Mouse (Mus musculus): ENCODE measurements at regions not wholly inside any gene's neighbourhood (a gene's known extent, or its start where the extent isn't known, plus 50 kb on each side); places are given as distances from the start of the nearest gene placed in this dataset.

DNA sequence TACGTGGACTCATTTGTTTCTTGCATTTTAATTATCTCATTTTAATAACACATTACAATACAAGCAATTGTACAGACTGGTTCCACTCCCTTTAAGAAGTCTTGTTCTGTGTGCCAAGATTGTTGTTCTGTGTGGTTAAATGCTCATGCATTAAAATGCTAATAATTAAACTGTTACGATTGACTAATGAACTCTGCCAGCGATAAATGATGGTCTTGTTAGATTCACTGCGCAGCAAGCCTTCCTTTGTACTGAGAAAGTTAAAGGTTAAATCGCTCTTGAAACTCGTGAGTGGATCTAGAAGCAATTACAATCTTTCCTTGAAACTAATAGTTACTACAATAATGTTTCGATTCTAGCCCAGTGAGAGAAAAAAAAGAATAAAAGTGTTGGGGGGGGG is 221.0 kb downstream of the Emx2 start:
- H3K27ac ChIP-seq (replicated peaks; ENCODE audit: low read depth, low read length) = no peak overlapping the region
- no peaks in the 10 kb centered on the region for H3K4me1 ChIP-seq (ENCODE audit: control insufficient read depth, insufficient read depth, low read length)
- DNase-seq (ENCODE audit: low spot score) (no peak), ATAC-seq (replicated peaks; ENCODE audit: insufficient number of reproducible peaks, low FRiP score, low TSS enrichment, low read depth) (no peak)
- 86% methylated on average over 7 of the region's 7 CpGs for WGBS
- no peak overlapping the region for H3K4me3 ChIP-seq (ENCODE audit: low read depth, low read length)
- H3K27me3 ChIP-seq (ENCODE audit: control insufficient read depth, insufficient read depth, low read length) = no peaks in the 10 kb centered on the region
- H3K4me2 ChIP-seq (ENCODE audit: low read depth, low read length) = no peak overlapping the region
- no peak overlapping the region for H3K9ac ChIP-seq (replicated peaks; ENCODE audit: low read length)
- H3K9me3 ChIP-seq (replicated peaks; ENCODE audit: control insufficient read depth, low read length) = no peaks in the 10 kb centered on the region
- H3K36me3 ChIP-seq (replicated peaks; ENCODE audit: control insufficient read depth, insufficient read depth, low read depth, low read length) = no peaks in the 10 kb centered on the region

DNA sequence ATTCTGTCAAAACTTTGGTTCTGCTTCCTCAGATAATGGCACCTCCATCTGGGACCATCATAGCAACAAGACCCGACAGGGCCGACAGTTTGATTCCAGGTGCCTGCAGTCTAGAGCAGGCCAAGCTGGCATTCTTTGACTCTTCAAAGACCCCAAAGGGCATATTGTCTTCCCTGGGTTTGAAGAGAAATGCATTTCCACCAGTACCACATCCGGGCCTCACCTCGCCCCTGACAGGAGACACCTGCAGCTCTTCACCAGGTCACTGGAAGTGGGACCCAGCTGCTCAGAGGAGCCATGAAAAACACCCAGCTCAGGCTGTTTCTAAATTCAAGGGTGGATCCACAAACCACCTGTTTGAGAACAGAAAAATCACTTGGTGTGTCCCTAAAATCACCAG is 222.2 kb downstream of the Emx2 start:
- Histone ChIP-seq H3K9ac (replicated peaks; ENCODE audit: low read length) (no peak overlapping the region), H3K9me3 (replicated peaks; ENCODE audit: control insufficient read depth, low read length) (no peaks in the 10 kb centered on the region), H3K4me1 (ENCODE audit: control insufficient read depth, insufficient read depth, low read length) (no peaks in the 10 kb centered on the region), H3K4me2 (ENCODE audit: low read depth, low read length) (no peak overlapping the region), H3K4me3 (ENCODE audit: low read depth, low read length) (no peak overlapping the region), H3K27ac (replicated peaks; ENCODE audit: low read depth, low read length) (no peak overlapping the region), H3K36me3 (replicated peaks; ENCODE audit: control insufficient read depth, insufficient read depth, low read depth, low read length) (no peaks in the 10 kb centered on the region), H3K27me3 (ENCODE audit: control insufficient read depth, insufficient read depth, low read length) (no peaks in the 10 kb centered on the region)
- ATAC-seq (replicated peaks; ENCODE audit: insufficient number of reproducible peaks, low FRiP score, low TSS enrichment, low read depth) = no peak
- 92% methylated on average over 4 of the region's 4 CpGs for WGBS
- no peak for DNase-seq (ENCODE audit: low spot score)

DNA sequence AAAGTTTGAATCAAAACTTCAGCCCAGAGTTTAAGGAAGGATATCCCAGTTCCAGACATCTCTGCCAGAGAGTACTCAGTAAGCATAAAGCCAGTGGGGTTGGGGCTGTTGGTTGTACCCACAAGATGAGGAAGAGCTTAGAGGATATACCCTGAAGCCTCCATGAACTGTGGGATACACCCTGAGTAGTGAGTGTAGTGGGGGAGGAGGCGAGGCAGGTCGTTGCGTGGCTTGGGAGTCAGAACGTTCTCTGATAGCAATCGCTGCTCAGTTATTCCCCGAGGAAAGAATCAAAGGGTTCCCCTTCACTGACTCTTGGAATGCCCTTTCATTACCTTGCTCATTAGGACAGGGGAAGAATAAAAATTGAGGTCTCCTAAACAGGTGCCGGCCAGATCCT is 226.1 kb downstream of the Emx2 start:
- no peak overlapping the region for H3K27ac ChIP-seq (replicated peaks; ENCODE audit: low read depth, low read length)
- H3K36me3 ChIP-seq (replicated peaks; ENCODE audit: control insufficient read depth, insufficient read depth, low read depth, low read length) = no peaks in the 10 kb centered on the region
- no peak overlapping the region for H3K9ac ChIP-seq (replicated peaks; ENCODE audit: low read length)
- ATAC-seq (replicated peaks; ENCODE audit: insufficient number of reproducible peaks, low FRiP score, low TSS enrichment, low read depth) (no peak), DNase-seq (ENCODE audit: low spot score) (no peak)
- no peaks in the 10 kb centered on the region for H3K4me1 ChIP-seq (ENCODE audit: control insufficient read depth, insufficient read depth, low read length)
- WGBS = 79% methylated on average over 7 of the region's 7 CpGs
- no peaks in the 10 kb centered on the region for H3K27me3 ChIP-seq (ENCODE audit: control insufficient read depth, insufficient read depth, low read length)
- no peaks in the 10 kb centered on the region for H3K9me3 ChIP-seq (replicated peaks; ENCODE audit: control insufficient read depth, low read length)
- H3K4me3 ChIP-seq (ENCODE audit: low read depth, low read length) = no peak overlapping the region
- H3K4me2 ChIP-seq (ENCODE audit: low read depth, low read length) = no peak overlapping the region

DNA sequence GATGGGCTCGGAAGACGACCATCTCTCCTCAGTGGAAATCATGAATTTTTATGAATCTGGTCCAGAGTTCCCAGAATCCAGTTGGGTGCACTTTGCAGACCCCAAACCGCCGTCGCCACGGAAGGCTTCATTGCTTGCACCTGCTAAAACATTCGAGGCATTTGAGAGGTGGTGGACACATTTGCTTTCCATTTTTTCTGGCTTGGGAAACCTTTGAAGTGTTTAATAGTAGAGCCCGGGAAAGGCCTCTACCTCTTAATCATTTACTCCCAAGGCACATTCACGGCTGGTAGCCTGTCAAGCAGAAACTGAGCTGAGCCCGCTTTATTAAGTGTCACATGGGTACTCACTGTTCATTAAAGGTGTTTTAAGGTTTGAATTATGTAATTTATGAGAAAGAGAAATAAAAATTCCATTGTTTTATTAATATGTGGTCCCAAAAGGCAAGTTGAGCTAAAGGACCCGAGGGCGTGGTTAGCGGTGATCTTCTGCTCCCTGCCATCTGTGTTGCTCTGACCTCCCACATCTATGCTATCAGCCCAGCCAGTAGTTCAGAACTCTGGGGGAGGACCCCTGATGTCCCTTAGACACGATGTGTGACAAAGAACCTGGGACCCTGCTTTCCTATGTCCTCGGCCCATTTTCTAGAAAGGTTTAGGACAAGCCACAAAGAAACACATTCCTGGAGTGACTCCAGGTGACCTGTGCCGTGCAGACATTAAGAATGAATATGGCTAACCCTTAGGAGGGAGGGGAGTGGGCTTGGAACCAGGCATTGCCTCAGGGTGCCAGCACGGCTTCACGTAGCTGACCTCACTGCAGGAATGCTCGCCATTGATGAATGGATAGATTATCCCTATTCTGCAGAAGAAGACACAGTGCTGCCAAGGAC is 227.9 kb downstream of the Emx2 start:
- H3K27ac ChIP-seq (replicated peaks; ENCODE audit: low read depth, low read length) = no peak overlapping the region
- no peaks in the 10 kb centered on the region for H3K4me1 ChIP-seq (ENCODE audit: control insufficient read depth, insufficient read depth, low read length)
- no peak overlapping the region for H3K9ac ChIP-seq (replicated peaks; ENCODE audit: low read length)
- H3K27me3 ChIP-seq (ENCODE audit: control insufficient read depth, insufficient read depth, low read length) = no peaks in the 10 kb centered on the region
- no peak overlapping the region for H3K4me3 ChIP-seq (ENCODE audit: low read depth, low read length)
- no peaks in the 10 kb centered on the region for H3K36me3 ChIP-seq (replicated peaks; ENCODE audit: control insufficient read depth, insufficient read depth, low read depth, low read length)
- H3K9me3 ChIP-seq (replicated peaks; ENCODE audit: control insufficient read depth, low read length) = no peaks in the 10 kb centered on the region
- WGBS = 59% methylated on average over 19 of the region's 19 CpGs
- DNase-seq (ENCODE audit: low spot score) = peak; percentile 39
- ATAC-seq (replicated peaks; ENCODE audit: insufficient number of reproducible peaks, low FRiP score, low TSS enrichment, low read depth) = 0 out of 2 replicates have a peak, but pooled peaks have one; percentile 48
- H3K4me2 ChIP-seq (ENCODE audit: low read depth, low read length) = no peak overlapping the region

DNA sequence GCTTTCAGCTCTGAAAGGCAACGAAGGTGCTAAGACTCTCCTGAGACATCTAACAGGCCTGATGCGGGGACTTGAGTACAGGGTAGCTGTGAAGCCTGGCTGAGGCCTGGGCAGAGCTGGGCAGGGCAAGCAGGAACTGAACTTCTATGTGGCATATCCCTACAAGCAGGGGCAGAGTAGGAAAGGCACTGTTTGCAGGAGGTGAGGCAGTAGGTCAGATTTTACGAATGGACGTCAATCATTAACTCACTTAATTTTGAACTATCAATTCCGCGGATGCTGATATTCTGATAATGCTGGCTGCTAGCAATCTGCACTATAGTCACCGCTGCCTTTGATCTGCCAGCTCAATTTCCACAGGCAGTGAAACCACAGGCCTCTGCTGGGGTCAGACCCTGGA is 229.0 kb downstream of the Emx2 start:
- Histone ChIP-seq H3K4me2 (ENCODE audit: low read depth, low read length) (no peak overlapping the region), H3K4me1 (ENCODE audit: control insufficient read depth, insufficient read depth, low read length) (no peaks in the 10 kb centered on the region), H3K9me3 (replicated peaks; ENCODE audit: control insufficient read depth, low read length) (no peaks in the 10 kb centered on the region), H3K36me3 (replicated peaks; ENCODE audit: control insufficient read depth, insufficient read depth, low read depth, low read length) (no peaks in the 10 kb centered on the region), H3K4me3 (ENCODE audit: low read depth, low read length) (no peak overlapping the region), H3K9ac (replicated peaks; ENCODE audit: low read length) (no peak overlapping the region), H3K27ac (replicated peaks; ENCODE audit: low read depth, low read length) (no peak overlapping the region), H3K27me3 (ENCODE audit: control insufficient read depth, insufficient read depth, low read length) (no peaks in the 10 kb centered on the region)
- DNase-seq (ENCODE audit: low spot score) (no peak), ATAC-seq (replicated peaks; ENCODE audit: insufficient number of reproducible peaks, low FRiP score, low TSS enrichment, low read depth) (no peak)
- WGBS = 79% methylated on average over 7 of the region's 7 CpGs

DNA sequence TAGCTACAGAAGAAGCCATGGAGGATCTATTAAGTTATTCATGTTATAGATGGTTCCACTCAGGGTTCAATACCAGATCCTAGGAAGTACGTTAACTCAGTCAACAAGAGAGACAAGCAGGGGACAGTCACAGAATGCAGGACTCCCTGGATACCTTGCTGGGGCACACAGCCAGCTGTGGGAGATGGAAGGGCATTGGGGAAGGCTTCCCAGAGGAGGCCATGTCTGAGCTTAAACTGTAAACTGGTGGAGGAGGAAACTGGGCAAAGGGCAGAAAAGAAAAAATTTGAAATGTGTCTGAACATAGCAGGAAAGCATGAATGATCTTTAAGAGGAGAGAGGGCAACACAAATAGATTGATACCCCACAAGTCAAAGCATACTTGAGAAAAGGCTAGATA is 229.5 kb downstream of the Emx2 start:
- H3K4me1 ChIP-seq (ENCODE audit: control insufficient read depth, insufficient read depth, low read length) = no peaks in the 10 kb centered on the region
- H3K27ac ChIP-seq (replicated peaks; ENCODE audit: low read depth, low read length) = no peak overlapping the region
- no peaks in the 10 kb centered on the region for H3K27me3 ChIP-seq (ENCODE audit: control insufficient read depth, insufficient read depth, low read length)
- WGBS = 90% methylated on average over 1 of the region's 1 CpGs
- DNase-seq (ENCODE audit: low spot score) = no peak
- ATAC-seq (replicated peaks; ENCODE audit: insufficient number of reproducible peaks, low FRiP score, low TSS enrichment, low read depth) = no peak
- H3K4me2 ChIP-seq (ENCODE audit: low read depth, low read length) = no peak overlapping the region
- H3K9me3 ChIP-seq (replicated peaks; ENCODE audit: control insufficient read depth, low read length) = no peaks in the 10 kb centered on the region
- H3K4me3 ChIP-seq (ENCODE audit: low read depth, low read length) = no peak overlapping the region
- H3K9ac ChIP-seq (replicated peaks; ENCODE audit: low read length) = no peak overlapping the region
- no peaks in the 10 kb centered on the region for H3K36me3 ChIP-seq (replicated peaks; ENCODE audit: control insufficient read depth, insufficient read depth, low read depth, low read length)

DNA sequence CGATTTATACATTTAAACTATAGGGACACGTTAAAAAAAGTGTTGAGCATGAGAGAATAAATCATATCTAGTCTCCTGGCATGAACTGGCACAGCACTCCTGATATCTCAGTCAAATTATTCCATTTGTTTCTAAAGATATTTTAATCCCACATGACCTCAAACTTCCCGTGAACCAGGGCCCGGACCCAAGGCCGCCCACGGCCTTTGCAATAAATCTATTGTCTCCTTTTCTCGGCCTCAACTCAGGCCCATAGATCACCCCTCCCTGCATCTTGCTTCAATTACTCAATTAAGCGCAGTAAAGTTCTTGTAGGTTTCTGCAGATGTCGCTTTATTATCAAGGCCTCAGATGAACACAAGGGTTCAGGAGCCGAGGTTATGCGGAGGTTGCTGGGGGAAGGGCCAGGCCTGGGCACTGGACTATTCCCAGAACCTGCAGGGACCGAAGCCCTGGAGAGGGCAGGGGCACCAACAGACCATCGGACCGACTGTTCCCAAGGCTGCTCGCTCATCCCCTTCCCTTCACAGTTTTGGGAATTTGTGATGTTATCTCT is 233.4 kb downstream of the Emx2 start:
- H3K4me2 ChIP-seq (ENCODE audit: low read depth, low read length) = no peak overlapping the region
- H3K9me3 ChIP-seq (replicated peaks; ENCODE audit: control insufficient read depth, low read length) = no peaks in the 10 kb centered on the region
- H3K36me3 ChIP-seq (replicated peaks; ENCODE audit: control insufficient read depth, insufficient read depth, low read depth, low read length) = no peaks in the 10 kb centered on the region
- H3K9ac ChIP-seq (replicated peaks; ENCODE audit: low read length) = no peak overlapping the region
- H3K27me3 ChIP-seq (ENCODE audit: control insufficient read depth, insufficient read depth, low read length) = no peaks in the 10 kb centered on the region
- H3K4me1 ChIP-seq (ENCODE audit: control insufficient read depth, insufficient read depth, low read length) = no peaks in the 10 kb centered on the region
- 49% methylated on average over 15 of the region's 15 CpGs for WGBS
- DNase-seq (ENCODE audit: low spot score) = peak; percentile 48
- H3K4me3 ChIP-seq (ENCODE audit: low read depth, low read length) = no peak overlapping the region
- no peak overlapping the region for H3K27ac ChIP-seq (replicated peaks; ENCODE audit: low read depth, low read length)
- ATAC-seq (replicated peaks; ENCODE audit: insufficient number of reproducible peaks, low FRiP score, low TSS enrichment, low read depth) = no peak

DNA sequence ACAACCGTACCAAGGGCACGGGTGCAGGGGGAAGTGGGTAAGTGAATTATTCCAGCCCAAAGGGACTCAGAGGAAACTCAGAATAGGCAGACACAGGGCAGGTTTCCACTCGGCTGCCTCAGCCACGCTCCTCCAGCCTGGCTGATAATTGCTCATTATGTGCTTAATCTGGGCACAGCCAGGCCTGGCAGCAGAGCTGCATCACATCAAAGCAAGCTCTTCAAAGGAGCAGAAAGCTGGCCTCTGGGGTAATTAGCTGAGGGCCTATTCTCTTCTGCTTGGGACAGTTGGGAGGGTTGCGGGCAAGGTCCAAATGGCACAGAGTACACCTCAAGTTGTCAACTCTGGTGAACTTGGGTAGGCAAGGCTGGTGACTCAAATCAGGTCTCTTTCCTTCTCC is 239.5 kb downstream of the Emx2 start:
- ATAC-seq (replicated peaks; ENCODE audit: insufficient number of reproducible peaks, low FRiP score, low TSS enrichment, low read depth) (0 out of 2 replicates have a peak, but pooled peaks have one; percentile 39), DNase-seq (ENCODE audit: low spot score) (no peak)
- H3K36me3 ChIP-seq (replicated peaks; ENCODE audit: control insufficient read depth, insufficient read depth, low read depth, low read length) = no peaks in the 10 kb centered on the region
- H3K4me1 ChIP-seq (ENCODE audit: control insufficient read depth, insufficient read depth, low read length) = no peaks in the 10 kb centered on the region
- no peak overlapping the region for H3K4me2 ChIP-seq (ENCODE audit: low read depth, low read length)
- H3K27me3 ChIP-seq (ENCODE audit: control insufficient read depth, insufficient read depth, low read length) = no peaks in the 10 kb centered on the region
- H3K27ac ChIP-seq (replicated peaks; ENCODE audit: low read depth, low read length) = no peak overlapping the region
- WGBS = 38% methylated on average over 5 of the region's 5 CpGs
- no peak overlapping the region for H3K4me3 ChIP-seq (ENCODE audit: low read depth, low read length)
- H3K9me3 ChIP-seq (replicated peaks; ENCODE audit: control insufficient read depth, low read length) = no peaks in the 10 kb centered on the region
- no peak overlapping the region for H3K9ac ChIP-seq (replicated peaks; ENCODE audit: low read length)
